Mouse (Mus musculus): ENCODE results near the gene Slc39a3.

- no peak for TF ChIP-seq POLR2A (IDR thresholded peaks at IDR 0.05; ENCODE audit: insufficient read length, low read depth)
- no peak for TF ChIP-seq MYOG (IDR thresholded peaks at IDR 0.05; ENCODE audit: control insufficient read depth in 1 of 3, insufficient read depth in 1 of 3, insufficient read length in 2 of 3, low read depth in 2 of 3)
- no peak for TF ChIP-seq E2F4 (IDR thresholded peaks at IDR 0.05; ENCODE audit: insufficient read depth)
- TF ChIP-seq TCF3 (IDR thresholded peaks at IDR 0.05; ENCODE audit: insufficient read length, low read depth): no peak
- no peak for TF ChIP-seq MAX (IDR thresholded peaks at IDR 0.05; ENCODE audit: low read depth)
- no peak for TF ChIP-seq MYOD1 (IDR thresholded peaks at IDR 0.05; ENCODE audit: control insufficient read depth in 1 of 3, insufficient read length in 2 of 3, low read depth in 2 of 3)
- no peak for TF ChIP-seq POLR2AphosphoS2 (IDR thresholded peaks at IDR 0.05; ENCODE audit: insufficient read length, low read depth)
Observed at GRCm38 (mm10) chr10:81036251-81036650, 975 bp downstream of the Slc39a3 start.

Measured in myocyte (in vitro differentiated cells).